Mouse (Mus musculus) skeletal muscle tissue, adult 2 months (tissue): ENCODE measurements around the gene Prr22.
A peak's percentile ranks its signal among the peaks of the same experiment; 100 is the strongest.

ENCODE experiments used
- DNase-seq: peaks from one replicate; pipeline ENCODE4 v3.0.0-alpha.2; 2012; ENCODE audit warnings: low read depth, low spot score

Gene Prr22

DNA sequence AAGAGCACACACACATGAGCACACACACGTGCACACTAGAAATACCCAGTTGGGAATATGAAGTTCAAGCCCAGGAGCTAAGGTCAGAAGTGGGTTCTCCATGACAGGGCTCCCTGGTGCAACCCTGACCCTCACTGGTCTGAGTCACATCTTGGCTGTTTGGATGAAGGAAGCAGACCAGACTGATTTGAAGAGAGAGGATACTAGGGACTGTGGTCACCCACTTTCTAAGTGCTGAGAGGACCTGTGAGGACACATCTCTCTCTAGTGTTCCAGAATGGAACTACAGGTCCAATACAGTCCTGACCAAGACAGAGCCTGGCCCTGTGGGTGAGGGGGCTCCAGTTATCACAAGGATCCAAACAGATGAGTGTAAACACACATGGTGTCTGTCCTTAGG is 35.7 kb downstream of the Prr22 start:
- no peak for DNase-seq

- DNase-seq: peak; percentile 57
These were observed 38.5 kb downstream of the Prr22 start for GRCm38 (mm10) chr17:56808518-56808917.

GRCm38 (mm10) chr17:56810245-56810644 is 40.2 kb downstream of the Prr22 start:
- DNase-seq: peak; percentile 91

- peak; percentile 85 for DNase-seq
These were observed 44.4 kb downstream of the Prr22 start for GRCm38 (mm10) chr17:56814316-56815056.

- DNase-seq: no peak
These were observed 45.0 kb downstream of the Prr22 start for GRCm38 (mm10) chr17:56815057-56815345.

GRCm38 (mm10) chr17:56818067-56818636 is 48.1 kb downstream of the Prr22 start:
- no peak for DNase-seq

- no peak for DNase-seq
These were observed 49.0 kb downstream of the Prr22 start for GRCm38 (mm10) chr17:56819032-56819545.

DNA sequence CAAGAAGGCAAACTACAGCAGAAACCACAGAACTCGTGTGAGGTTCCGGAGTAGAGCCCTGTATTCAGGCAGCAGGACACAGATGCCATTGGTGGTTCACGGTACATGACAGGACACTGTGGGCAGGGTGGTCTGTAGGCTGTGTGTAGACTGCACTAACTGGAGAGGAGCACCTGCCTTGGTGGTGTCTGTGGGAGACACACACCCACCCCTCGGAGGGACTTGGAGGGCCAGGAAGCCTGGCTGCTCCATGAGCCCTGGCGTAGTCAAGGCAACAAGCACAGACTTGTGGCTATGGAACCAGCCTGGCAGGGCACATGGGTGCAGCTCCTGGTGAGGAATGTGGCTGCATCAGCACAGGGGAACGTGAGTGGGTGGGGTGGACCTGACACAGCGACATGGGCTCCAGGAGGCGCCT is 49.7 kb downstream of the Prr22 start:
- no peak for DNase-seq
